ENCODE assay signal across 9 mouse cellular contexts in the genomic region with DNA sequence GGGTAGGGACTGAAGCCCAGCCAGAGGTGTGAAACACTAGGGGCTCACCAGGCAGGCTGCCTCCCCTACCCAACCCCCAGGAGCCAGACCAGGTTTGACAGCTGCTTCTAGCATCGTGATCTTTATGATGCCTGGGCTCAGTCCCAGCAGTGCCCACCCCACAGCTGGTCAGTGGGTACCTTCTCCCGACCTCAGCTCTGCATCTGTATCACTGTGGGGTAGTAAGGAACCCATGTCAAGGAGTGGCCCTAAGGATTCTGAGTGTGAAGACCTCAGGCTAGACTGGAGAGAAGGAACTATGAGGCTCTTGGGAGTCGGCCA. TPM values are rescaled to one million over a fixed set of nuclear protein-coding genes. Genes with fewer than 3 reads are reported as not detected.
A peak's percentile ranks its signal among the peaks of the same experiment; 100 is the strongest.
DNase-seq lines count a peak whose midpoint lies in the region; ATAC-seq lines count a peak whose summit lies in the region.
"Had no signal": no experiment of that assay in that cellular context is flagged by ENCODE, and none has a peak within 500 bp of the region (broad histone marks: within the 10 kb centered on the region; RNA-seq: fewer than 3 reads in every experiment).

No protein-coding gene starts in this region.

- no peak overlapping the region for H3K4me2 ChIP-seq in hindbrain, embryonic 12.5 days (replicated peaks)
- no peak overlapping the region for H3K4me2 ChIP-seq in midbrain, embryonic 15.5 days
- H3K4me2 ChIP-seq in midbrain, embryonic 13.5 days (replicated peaks): no peak overlapping the region
- no peak overlapping the region for H3K4me2 ChIP-seq in limb, embryonic 12.5 days
- H3K4me2 ChIP-seq in stomach, embryonic 16.5 days (ENCODE audit: low read depth, low read length): no peak overlapping the region
- H3K4me2 ChIP-seq: hindbrain, embryonic 15.5 days had no signal

- no peak overlapping the region for H3K9ac ChIP-seq in hindbrain, embryonic 12.5 days
- H3K9ac ChIP-seq in midbrain, embryonic 15.5 days: no peak overlapping the region
- H3K9ac ChIP-seq in midbrain, embryonic 13.5 days (replicated peaks): no peak overlapping the region; the same call in 1 of the 2 replicates
- H3K9ac ChIP-seq in limb, embryonic 12.5 days (replicated peaks): no peak overlapping the region
- H3K9ac ChIP-seq in stomach, embryonic 16.5 days (ENCODE audit: low read length): 0 out of 2 replicates have a peak overlapping the region, but pooled peaks have one; percentile 15
- H3K9ac ChIP-seq: hindbrain, embryonic 15.5 days had no signal

- H3K27me3 ChIP-seq in hindbrain, embryonic 12.5 days: no peaks in the 10 kb centered on the region
- no peaks in the 10 kb centered on the region for H3K27me3 ChIP-seq in hindbrain, embryonic 10.5 days (ENCODE audit: insufficient read depth, poor library complexity, severe bottlenecking)
- H3K27me3 ChIP-seq in midbrain, embryonic 15.5 days (replicated peaks): no peaks in the 10 kb centered on the region
- no peaks in the 10 kb centered on the region for H3K27me3 ChIP-seq in midbrain, embryonic 13.5 days
- H3K27me3 ChIP-seq in limb, embryonic 12.5 days: no peaks in the 10 kb centered on the region
- H3K27me3 ChIP-seq in stomach, embryonic 16.5 days (ENCODE audit: control insufficient read depth, insufficient read depth, low read length): no peaks in the 10 kb centered on the region
- H3K27me3 ChIP-seq: hindbrain, embryonic 15.5 days had no signal

- no peak for ATAC-seq in hindbrain, embryonic 12.5 days (ENCODE audit: low FRiP score)
- ATAC-seq in midbrain, embryonic 15.5 days (replicated peaks): 0 out of 2 replicates have a peak, but pooled peaks have one; percentile 18
- ATAC-seq in midbrain, embryonic 13.5 days: no peak
- ATAC-seq in limb, embryonic 12.5 days (ENCODE audit: insufficient number of reproducible peaks, insufficient read depth, low FRiP score, low TSS enrichment, low read depth): no peak
- no peak for ATAC-seq in stomach, embryonic 16.5 days (ENCODE audit: insufficient read depth, low FRiP score)

- peaks cover 41% of the 10 kb centered on the region for H3K36me3 ChIP-seq in hindbrain, embryonic 12.5 days
- peaks cover 45% of the 10 kb centered on the region for H3K36me3 ChIP-seq in hindbrain, embryonic 10.5 days
- H3K36me3 ChIP-seq in midbrain, embryonic 15.5 days (replicated peaks): peaks cover 30% of the 10 kb centered on the region
- H3K36me3 ChIP-seq in midbrain, embryonic 13.5 days: peaks cover 42% of the 10 kb centered on the region
- peaks cover 42% of the 10 kb centered on the region for H3K36me3 ChIP-seq in limb, embryonic 12.5 days
- peaks cover 19% of the 10 kb centered on the region for H3K36me3 ChIP-seq in stomach, embryonic 16.5 days (ENCODE audit: control insufficient read depth, insufficient read depth, low read length)

- peaks cover 5% of the 10 kb centered on the region; the same call in 1 of the 2 replicates for H3K4me1 ChIP-seq in hindbrain, embryonic 12.5 days
- H3K4me1 ChIP-seq in hindbrain, embryonic 10.5 days (replicated peaks): peaks cover 41% of the 10 kb centered on the region
- H3K4me1 ChIP-seq in midbrain, embryonic 15.5 days: no peaks in the 10 kb centered on the region
- peaks cover 5% of the 10 kb centered on the region for H3K4me1 ChIP-seq in midbrain, embryonic 13.5 days (replicated peaks)
- peaks cover 23% of the 10 kb centered on the region for H3K4me1 ChIP-seq in limb, embryonic 12.5 days (replicated peaks)
- H3K4me1 ChIP-seq in stomach, embryonic 16.5 days (ENCODE audit: control insufficient read depth, insufficient read depth, low read length): peaks cover 5% of the 10 kb centered on the region; the same call in 1 of the 2 replicates

- H3K9me3 ChIP-seq in hindbrain, embryonic 12.5 days (replicated peaks): no peaks in the 10 kb centered on the region
- H3K9me3 ChIP-seq in hindbrain, embryonic 10.5 days: no peaks in the 10 kb centered on the region
- H3K9me3 ChIP-seq in midbrain, embryonic 15.5 days: no peaks in the 10 kb centered on the region
- H3K9me3 ChIP-seq in midbrain, embryonic 13.5 days: no peaks in the 10 kb centered on the region
- no peaks in the 10 kb centered on the region for H3K9me3 ChIP-seq in limb, embryonic 12.5 days
- no peaks in the 10 kb centered on the region for H3K9me3 ChIP-seq in stomach, embryonic 16.5 days (replicated peaks; ENCODE audit: control insufficient read depth, low read length)
- H3K9me3 ChIP-seq: hindbrain, embryonic 15.5 days had no signal

- DNase-seq in hindbrain, embryonic 10.5 days (ENCODE audit: low spot score): no peak
- no peak for DNase-seq in ovary, postnatal 14 days (ENCODE audit: low spot score)
- DNase-seq: adrenal gland, postnatal 14 days had no signal

- no peak overlapping the region for H3K4me3 ChIP-seq in hindbrain, embryonic 12.5 days
- no peak overlapping the region for H3K4me3 ChIP-seq in hindbrain, embryonic 10.5 days
- H3K4me3 ChIP-seq in midbrain, embryonic 15.5 days: no peak overlapping the region
- H3K4me3 ChIP-seq in midbrain, embryonic 13.5 days (replicated peaks): no peak overlapping the region
- H3K4me3 ChIP-seq in limb, embryonic 12.5 days (replicated peaks): no peak overlapping the region
- no peak overlapping the region for H3K4me3 ChIP-seq in stomach, embryonic 16.5 days (replicated peaks; ENCODE audit: low read length)
- H3K4me3 ChIP-seq: hindbrain, embryonic 15.5 days had no signal

- WGBS in hindbrain, embryonic 12.5 days: 57% methylated on average over 3 of the region's 3 CpGs
- WGBS in hindbrain, embryonic 10.5 days: 46% methylated on average over 3 of the region's 3 CpGs
- 55% methylated on average over 3 of the region's 3 CpGs for WGBS in midbrain, embryonic 15.5 days
- WGBS in midbrain, embryonic 13.5 days: 59% methylated on average over 3 of the region's 3 CpGs
- 20% methylated on average over 3 of the region's 3 CpGs for WGBS in limb, embryonic 12.5 days
- WGBS in stomach, embryonic 16.5 days: 35% methylated on average over 3 of the region's 3 CpGs

- H3K27ac ChIP-seq in hindbrain, embryonic 12.5 days: peak overlapping the region; percentile 64; the same call in 1 of the 2 replicates
- no peak overlapping the region for H3K27ac ChIP-seq in hindbrain, embryonic 10.5 days
- no peak overlapping the region for H3K27ac ChIP-seq in midbrain, embryonic 15.5 days
- no peak overlapping the region for H3K27ac ChIP-seq in midbrain, embryonic 13.5 days
- peak overlapping the region; percentile 69 for H3K27ac ChIP-seq in limb, embryonic 12.5 days
- peak overlapping the region; percentile 92 for H3K27ac ChIP-seq in stomach, embryonic 16.5 days (ENCODE audit: low read length)
- H3K27ac ChIP-seq: hindbrain, embryonic 15.5 days had no signal

RNA-seq across cellular contexts. Expression of gene Syngr1, which starts 15.8 kb away (rescaled TPM):
- 11.6 and 14.3 TPM in 2 replicates for polyA plus RNA-seq in hindbrain, embryonic 12.5 days (2016; fragmentation: Nextera tagmentation; extraction: Ambion mirVana)
- polyA plus RNA-seq in hindbrain, embryonic 10.5 days (2016; fragmentation: Nextera tagmentation; extraction: Ambion mirVana): 7.6 and 7.7 TPM in 2 replicates
- polyA plus RNA-seq in midbrain, embryonic 15.5 days (2015; fragmentation: Nextera tagmentation; extraction: Ambion mirVana): 61.4 and 62.1 TPM in 2 replicates
- polyA plus RNA-seq in midbrain, embryonic 13.5 days (2015; fragmentation: Nextera tagmentation; extraction: Ambion mirVana): 20.6 and 26.2 TPM in 2 replicates
- 3.9 and 4.1 TPM in 2 replicates for polyA plus RNA-seq in limb, embryonic 12.5 days (2016; fragmentation: Nextera tagmentation; extraction: Ambion mirVana)
- polyA plus RNA-seq in stomach, embryonic 16.5 days (2015; fragmentation: Nextera tagmentation; extraction: Ambion mirVana): 43.1 and 55.2 TPM in 2 replicates

RNA-seq across cellular contexts. Expression of gene Rpl3, which starts 16.3 kb away (rescaled TPM):
- polyA plus RNA-seq in hindbrain, embryonic 12.5 days (2016; fragmentation: Nextera tagmentation; extraction: Ambion mirVana): 642 and 670 TPM in 2 replicates
- polyA plus RNA-seq in hindbrain, embryonic 10.5 days (2016; fragmentation: Nextera tagmentation; extraction: Ambion mirVana): 806 and 957 TPM in 2 replicates
- polyA plus RNA-seq in midbrain, embryonic 15.5 days (2015; fragmentation: Nextera tagmentation; extraction: Ambion mirVana): 522 and 525 TPM in 2 replicates
- 608 and 612 TPM in 2 replicates for polyA plus RNA-seq in midbrain, embryonic 13.5 days (2015; fragmentation: Nextera tagmentation; extraction: Ambion mirVana)
- polyA plus RNA-seq in limb, embryonic 12.5 days (2016; fragmentation: Nextera tagmentation; extraction: Ambion mirVana): 981 and 1,001 TPM in 2 replicates
- 835 and 1,068 TPM in 2 replicates for polyA plus RNA-seq in stomach, embryonic 16.5 days (2015; fragmentation: Nextera tagmentation; extraction: Ambion mirVana)

RNA-seq across cellular contexts. Expression of gene Tab1, which starts 57.6 kb away (rescaled TPM):
- polyA plus RNA-seq in hindbrain, embryonic 12.5 days (2016; fragmentation: Nextera tagmentation; extraction: Ambion mirVana): 42.1 and 44.0 TPM in 2 replicates
- polyA plus RNA-seq in hindbrain, embryonic 10.5 days (2016; fragmentation: Nextera tagmentation; extraction: Ambion mirVana): 41.3 and 42.8 TPM in 2 replicates
- polyA plus RNA-seq in midbrain, embryonic 15.5 days (2015; fragmentation: Nextera tagmentation; extraction: Ambion mirVana): 42.5 and 43.5 TPM in 2 replicates
- 41.1 and 43.0 TPM in 2 replicates for polyA plus RNA-seq in midbrain, embryonic 13.5 days (2015; fragmentation: Nextera tagmentation; extraction: Ambion mirVana)
- polyA plus RNA-seq in limb, embryonic 12.5 days (2016; fragmentation: Nextera tagmentation; extraction: Ambion mirVana): 49.2 and 49.3 TPM in 2 replicates
- polyA plus RNA-seq in stomach, embryonic 16.5 days (2015; fragmentation: Nextera tagmentation; extraction: Ambion mirVana): 29.3 and 35.6 TPM in 2 replicates

Comparison
In these comparisons a context has a peak if more than half of its experiments do, and no peak if none do; other contexts are left out.
1. H3K27ac ChIP-seq: peak in hindbrain, embryonic 12.5 days (single experiment), limb, embryonic 12.5 days (single experiment) and stomach, embryonic 16.5 days (single experiment); none in hindbrain, embryonic 10.5 days (single experiment), midbrain, embryonic 15.5 days (single experiment) and midbrain, embryonic 13.5 days (single experiment).